Mouse (Mus musculus) G1E (cell line): ENCODE results near the gene Ppard.

Experiments
- CTCF ChIP-seq: IDR thresholded peaks from 2 replicates; pipeline ENCODE4 v1.5.1; 2012; ENCODE audit warnings: low read depth, low read length, inconsistent platforms, mixed read lengths
- GATA1 ChIP-seq: IDR thresholded peaks from 2 replicates; pipeline ENCODE4 v1.6.1; 2012; ENCODE audit warnings: borderline replicate concordance, low read length, inconsistent platforms, mixed read lengths
- GATA2 ChIP-seq: IDR thresholded peaks from 2 replicates; pipeline ENCODE4 v1.6.1; 2012; ENCODE audit warnings: low read depth, low read length, inconsistent platforms, borderline replicate concordance
- POLR2AphosphoS5 ChIP-seq: IDR thresholded peaks from 2 replicates; pipeline ENCODE4 v1.6.1; 2012; ENCODE audit warnings: low read depth, low read length, inconsistent platforms; ENCODE audit not compliant: insufficient replicate concordance
- TAL1 ChIP-seq: conservative IDR thresholded peaks from 2 replicates; pipeline ENCODE4 v1.6.1; 2012; ENCODE audit warnings: low read depth, low read length, inconsistent platforms, mixed read lengths

DNA sequence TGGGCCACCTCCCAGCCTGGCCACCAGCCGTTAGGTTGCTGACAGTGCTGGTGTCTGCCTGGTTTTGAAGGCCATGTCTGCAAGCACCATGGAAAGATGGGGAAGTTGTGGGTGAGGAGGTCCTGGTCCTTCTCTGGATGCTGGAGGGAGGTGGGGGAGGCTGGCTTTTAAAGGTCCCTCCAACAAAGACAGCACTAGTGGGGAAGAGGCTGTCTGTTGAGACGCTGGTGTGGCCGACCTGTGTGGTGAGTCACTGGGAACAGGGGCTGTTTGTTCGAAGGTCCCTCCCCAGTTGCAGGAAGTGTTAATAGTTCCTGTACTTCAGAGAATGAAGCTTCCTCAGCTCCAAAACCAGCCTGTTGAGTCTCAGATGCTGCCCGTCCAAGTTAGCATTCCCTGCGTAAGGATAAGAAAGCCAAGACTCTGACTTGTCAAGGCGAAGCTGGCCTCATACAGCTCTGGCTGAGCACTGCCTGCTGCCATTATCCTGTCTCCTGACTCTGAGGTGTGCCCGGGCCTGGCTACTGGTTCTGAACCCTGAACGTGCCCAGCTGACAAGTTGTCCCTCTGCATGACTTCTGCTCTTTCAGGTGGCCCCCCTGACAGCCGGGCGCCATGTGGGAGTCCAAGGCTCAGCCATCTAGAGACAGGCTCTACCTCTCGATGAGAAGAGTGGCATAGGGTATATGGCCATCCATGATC lies 19.2 kb downstream of the Ppard start:
- no peak for TF ChIP-seq CTCF
- no peak for TF ChIP-seq TAL1
- no peak for TF ChIP-seq GATA1
- no peak for TF ChIP-seq GATA2
- no peak for TF ChIP-seq POLR2AphosphoS5
